Mouse (Mus musculus): ENCODE data around the gene Msantd2.

DNA sequence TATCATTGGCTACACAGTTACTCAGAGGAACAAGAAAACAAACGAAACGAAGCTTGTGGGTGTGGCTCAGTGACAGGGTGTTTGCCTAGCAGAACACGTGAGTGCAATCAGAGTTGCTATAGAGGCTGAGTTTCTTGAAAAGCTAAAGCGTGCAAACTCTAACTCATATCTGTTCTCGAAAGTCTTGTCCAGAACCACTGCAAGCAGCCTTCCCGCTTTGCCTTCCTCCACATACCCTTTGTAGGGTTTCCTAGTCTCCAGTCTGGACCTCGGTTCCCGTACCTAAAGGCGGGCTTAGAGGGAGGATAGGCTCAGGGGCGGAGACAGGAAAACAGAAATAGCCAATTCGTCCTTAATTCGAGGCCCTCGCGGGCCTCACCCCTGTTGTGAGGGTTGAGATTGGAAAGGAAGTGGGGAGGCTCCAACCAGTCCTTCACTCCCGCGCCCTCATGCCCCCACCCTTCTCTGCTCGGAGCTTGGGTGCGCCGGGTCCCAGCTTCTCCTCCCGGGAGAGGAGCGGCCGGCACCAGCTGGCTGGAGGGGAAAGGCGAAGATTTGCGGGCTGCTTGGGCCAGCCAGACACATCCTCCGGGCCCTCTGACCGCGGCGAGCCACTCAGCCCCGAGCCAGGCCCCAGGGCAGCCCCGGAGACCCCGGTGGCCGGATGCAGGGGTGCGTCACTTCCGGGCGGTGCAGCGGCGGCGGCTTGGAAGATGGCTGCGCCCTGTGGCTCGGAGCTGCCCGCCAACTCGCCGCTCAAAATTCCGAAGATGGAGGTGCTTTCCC lies at the start of gene Msantd2:
- TF ChIP-seq CTCF (IDR thresholded peaks at IDR 0.05; ENCODE audit: control insufficient read depth, insufficient read depth, insufficient replicate concordance, low read depth, low read length), result no peak
- peak; percentile 90 for TF ChIP-seq POLR2A (IDR thresholded peaks at IDR 0.05; ENCODE audit: control insufficient read depth, low read depth, low read length)

Measured in testis, adult 2 months (tissue).